Mouse (Mus musculus) embryonic facial prominence, embryonic 15.5 days (tissue): ENCODE measurements around the gene Pde4c. TPM values are rescaled to one million over a fixed set of nuclear protein-coding genes. Genes with fewer than 3 reads are reported as not detected.

ENCODE experiments used
- ATAC-seq: fragments of 200-750 bp; cut with Nextera tagmentation; 2 replicates; pipeline ENCODE4 v1.8.0; 2017; ENCODE audit warnings: low read depth, moderate TSS enrichment; ENCODE audit not compliant: insufficient number of reproducible peaks, low FRiP score, low TSS enrichment
- H3K27ac ChIP-seq: fragments of 300-500 bp; sonication (generic); replicated peaks from 2 replicates; pipeline ENCODE4 v1.5.1; 2015; ENCODE audit warnings: mild to moderate bottlenecking, inconsistent platforms
- H3K27me3 ChIP-seq: fragments of 300-500 bp; sonication (generic); 2 replicates; pipeline ENCODE4 v1.6.1; 2015; ENCODE audit warnings: inconsistent platforms
- H3K36me3 ChIP-seq: fragments of 300-500 bp; sonication (generic); 2 replicates; pipeline ENCODE4 v1.6.1; 2015; ENCODE audit warnings: mild to moderate bottlenecking, inconsistent platforms
- H3K4me1 ChIP-seq: fragments of 300-500 bp; sonication (generic); 2 replicates; pipeline ENCODE4 v1.6.1; 2015; ENCODE audit warnings: inconsistent platforms
- H3K4me2 ChIP-seq: fragments of 300-500 bp; sonication (generic); replicated peaks from 2 replicates; pipeline ENCODE4 v1.6.1; 2015; ENCODE audit warnings: mild to moderate bottlenecking, inconsistent platforms
- H3K4me3 ChIP-seq: fragments of 300-500 bp; sonication (generic); replicated peaks from 2 replicates; pipeline ENCODE4 v1.5.1; 2015; ENCODE audit warnings: mild to moderate bottlenecking, inconsistent platforms
- H3K9ac ChIP-seq: fragments of 300-500 bp; sonication (generic); 2 replicates; pipeline ENCODE4 v1.6.1; 2015; ENCODE audit warnings: inconsistent platforms
- H3K9me3 ChIP-seq: fragments of 300-500 bp; sonication (generic); replicated peaks from 2 replicates; pipeline ENCODE4 v1.6.1; 2016; ENCODE audit warnings: inconsistent platforms
- WGBS: fragments of 180-500 bp; shearing (Covaris S2); methylation state at CpG from one replicate; pipeline ENCODE4 v1.1.7; 2015; 5-methylcytosine and 5-hydroxymethylcytosine counted together
- polyA plus RNA-seq: library from polyadenylated mRNA; unstranded; fragments of >200 nt; fragmentation: Nextera tagmentation; extraction: Ambion mirVana; gene quantifications from 2 replicates; pipeline ENCODE4 v1.2.1, GENCODE M21; 2015

Pde4c gene
- polyA plus RNA-seq, 1 experiment from 2014 or later = 0.29 TPM

GRCm38 (mm10) chr8:70745691-70746220 lies 22.2 kb downstream of the Pde4c start:
- 61% methylated on average over 19 of the region's 19 CpGs for WGBS
- no peak overlapping the region for H3K4me2 ChIP-seq
- H3K27me3 ChIP-seq = peaks cover 81% of the 10 kb centered on the region
- H3K4me1 ChIP-seq = peaks cover 17% of the 10 kb centered on the region
- no peaks in the 10 kb centered on the region for H3K9me3 ChIP-seq
- no peaks in the 10 kb centered on the region for H3K36me3 ChIP-seq
- no peak overlapping the region for H3K9ac ChIP-seq
- no peak overlapping the region for H3K27ac ChIP-seq
- no peak for ATAC-seq
- H3K4me3 ChIP-seq = no peak overlapping the region

GRCm38 (mm10) chr8:70746676-70747075 lies 23.2 kb downstream of the Pde4c start:
- no peak overlapping the region for H3K9ac ChIP-seq
- ATAC-seq = no peak
- H3K27ac ChIP-seq = no peak overlapping the region
- H3K4me2 ChIP-seq = no peak overlapping the region
- H3K4me3 ChIP-seq = no peak overlapping the region
- WGBS = 54% methylated on average over 9 of the region's 9 CpGs
- H3K27me3 ChIP-seq = peaks cover 73% of the 10 kb centered on the region
- no peaks in the 10 kb centered on the region for H3K9me3 ChIP-seq
- peaks cover 17% of the 10 kb centered on the region for H3K4me1 ChIP-seq
- H3K36me3 ChIP-seq = no peaks in the 10 kb centered on the region

GRCm38 (mm10) chr8:70747211-70747890 lies 23.8 kb downstream of the Pde4c start:
- Histone ChIP-seq H3K9me3 (no peaks in the 10 kb centered on the region), H3K4me3 (no peak overlapping the region), H3K4me1 (peaks cover 20% of the 10 kb centered on the region), H3K36me3 (no peaks in the 10 kb centered on the region), H3K27ac (no peak overlapping the region), H3K27me3 (peaks cover 66% of the 10 kb centered on the region), H3K9ac (no peak overlapping the region), H3K4me2 (no peak overlapping the region)
- no peak for ATAC-seq
- WGBS = 83% methylated on average over 18 of the region's 18 CpGs

- Histone ChIP-seq H3K9ac (no peak overlapping the region), H3K4me1 (peaks cover 23% of the 10 kb centered on the region), H3K9me3 (no peaks in the 10 kb centered on the region), H3K27me3 (peaks cover 55% of the 10 kb centered on the region), H3K27ac (no peak overlapping the region), H3K36me3 (no peaks in the 10 kb centered on the region), H3K4me2 (no peak overlapping the region), H3K4me3 (no peak overlapping the region)
- 83% methylated on average over 23 of the region's 23 CpGs for WGBS
- no peak for ATAC-seq
Observed at GRCm38 (mm10) chr8:70748246-70749096, 25.0 kb downstream of the Pde4c start.

GRCm38 (mm10) chr8:70749097-70749674 lies 25.7 kb downstream of the Pde4c start:
- no peak overlapping the region for H3K4me3 ChIP-seq
- H3K4me2 ChIP-seq = no peak overlapping the region
- peaks cover 23% of the 10 kb centered on the region for H3K4me1 ChIP-seq
- H3K9me3 ChIP-seq = no peaks in the 10 kb centered on the region
- no peak for ATAC-seq
- H3K9ac ChIP-seq = no peak overlapping the region
- H3K36me3 ChIP-seq = no peaks in the 10 kb centered on the region
- WGBS = 74% methylated on average over 19 of the region's 19 CpGs
- peaks cover 48% of the 10 kb centered on the region for H3K27me3 ChIP-seq
- H3K27ac ChIP-seq = no peak overlapping the region

GRCm38 (mm10) chr8:70750128-70750680 lies 26.7 kb downstream of the Pde4c start:
- peaks cover 38% of the 10 kb centered on the region for H3K27me3 ChIP-seq
- ATAC-seq = no peak

GRCm38 (mm10) chr8:70752000-70752764 lies 28.7 kb downstream of the Pde4c start:
- H3K4me2 ChIP-seq = no peak overlapping the region
- no peaks in the 10 kb centered on the region for H3K9me3 ChIP-seq
- H3K9ac ChIP-seq = no peak overlapping the region
- 22% methylated on average over 11 of the region's 11 CpGs for WGBS
- H3K27me3 ChIP-seq = peaks cover 18% of the 10 kb centered on the region
- H3K36me3 ChIP-seq = peaks cover 14% of the 10 kb centered on the region
- H3K27ac ChIP-seq = peak overlapping the region; percentile 79
- peaks cover 33% of the 10 kb centered on the region for H3K4me1 ChIP-seq
- ATAC-seq = no peak
- H3K4me3 ChIP-seq = no peak overlapping the region

More at GRCm38 (mm10) chr8:70750128-70750680, 26.7 kb downstream of the Pde4c start:
- Histone ChIP-seq H3K27ac (no peak overlapping the region), H3K9ac (no peak overlapping the region), H3K4me3 (no peak overlapping the region), H3K4me1 (peaks cover 24% of the 10 kb centered on the region), H3K36me3 (no peaks in the 10 kb centered on the region), H3K9me3 (no peaks in the 10 kb centered on the region), H3K4me2 (no peak overlapping the region)
- WGBS = 70% methylated on average over 13 of the region's 13 CpGs

- Histone ChIP-seq H3K27me3 (peaks cover 9% of the 10 kb centered on the region; the same call in 1 of the 2 replicates), H3K9ac (no peak overlapping the region; the same call in 1 of the 2 replicates), H3K4me1 (peaks cover 33% of the 10 kb centered on the region), H3K9me3 (no peaks in the 10 kb centered on the region), H3K36me3 (peaks cover 23% of the 10 kb centered on the region), H3K4me2 (peak overlapping the region; percentile 30), H3K27ac (peak overlapping the region; percentile 79), H3K4me3 (peak overlapping the region; percentile 6)
- WGBS = 18% methylated on average over 21 of the region's 21 CpGs
- no peak for ATAC-seq
Observed at GRCm38 (mm10) chr8:70753151-70753550, 29.6 kb downstream of the Pde4c start.

GRCm38 (mm10) chr8:70754043-70754870 lies 30.7 kb downstream of the Pde4c start, which contains the start of gene Rab3a:
TSS of gene Rab3a (plus strand) at chr8:70754679.
- Histone ChIP-seq H3K27me3 (no peaks in the 10 kb centered on the region), H3K27ac (peak within 1 kb of the TSS; percentile 79), H3K9me3 (no peaks in the 10 kb centered on the region), H3K4me3 (peak within 1 kb of the TSS; percentile 83), H3K9ac (peak within 1 kb of the TSS; percentile 79), H3K4me1 (peaks cover 41% of the 10 kb centered on the region), H3K4me2 (peak within 1 kb of the TSS; percentile 98), H3K36me3 (peaks cover 25% of the 10 kb centered on the region)
- WGBS = 8% methylated on average over 37 of the region's 37 CpGs
- ATAC-seq = peak; percentile 98
